Mouse (Mus musculus) large intestine, adult 2 months (tissue): ENCODE results near the gene Vwf. TPM values are rescaled to one million over a fixed set of nuclear protein-coding genes. Genes with fewer than 3 reads are reported as not detected.

Experiments used
- DNase-seq: peaks from one replicate; pipeline ENCODE4 v3.0.0-alpha.2; 2012; ENCODE audit warnings: low read depth, low spot score
- WGBS: fragments of 180-500 bp; shearing (Covaris S2); methylation state at CpG from one replicate; pipeline ENCODE4 v1.1.7; 2018; 5-methylcytosine and 5-hydroxymethylcytosine counted together
- polyA plus RNA-seq: library from polyadenylated mRNA; depleted of rRNA; stranded (reverse); fragments of >200 nt; gene quantifications from 2 replicates; pipeline ENCODE4 v1.2.3, GENCODE M21; 2012

The Vwf gene
- polyA plus RNA-seq, 1 experiment: 29.1 TPM

GRCm38 (mm10) chr6:125603678-125604462, 57.3 kb downstream of the Vwf start:
- WGBS: 54% methylated on average over 26 of the region's 26 CpGs
- no peak for DNase-seq

- WGBS: 22% methylated on average over 9 of the region's 9 CpGs
- no peak for DNase-seq
Observed at GRCm38 (mm10) chr6:125604463-125605191, 58.1 kb downstream of the Vwf start.

GRCm38 (mm10) chr6:125609025-125609424, 62.5 kb downstream of the Vwf start:
- WGBS: 76% methylated on average over 6 of the region's 6 CpGs
- DNase-seq: no peak

DNA sequence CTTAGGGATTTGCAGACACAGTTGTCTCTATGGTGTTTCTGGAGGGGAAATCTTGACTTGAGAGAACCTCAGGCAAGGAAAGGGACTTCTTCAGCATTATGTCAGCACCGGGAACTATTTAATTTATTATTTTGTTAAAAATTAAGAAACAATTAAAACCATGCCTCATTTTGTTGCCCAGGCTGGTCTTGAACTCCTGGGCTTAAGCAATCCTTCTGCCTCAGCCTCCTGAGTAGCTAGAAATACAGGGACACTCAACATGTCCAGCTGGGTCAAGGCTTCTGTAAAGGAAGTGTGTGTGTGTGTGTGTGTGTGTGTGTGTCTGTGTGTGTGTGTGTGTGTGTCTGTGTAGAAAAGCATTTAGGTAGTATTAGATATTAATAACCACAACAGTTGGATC, 71.3 kb downstream of the Vwf start:
- DNase-seq: no peak
- WGBS: 96% methylated on average over 1 of the region's 1 CpGs

GRCm38 (mm10) chr6:125620764-125621163, 74.2 kb downstream of the Vwf start:
- 42% methylated on average over 6 of the region's 6 CpGs for whole genome bisulfite sequencing
- DNase-seq: no peak

DNA sequence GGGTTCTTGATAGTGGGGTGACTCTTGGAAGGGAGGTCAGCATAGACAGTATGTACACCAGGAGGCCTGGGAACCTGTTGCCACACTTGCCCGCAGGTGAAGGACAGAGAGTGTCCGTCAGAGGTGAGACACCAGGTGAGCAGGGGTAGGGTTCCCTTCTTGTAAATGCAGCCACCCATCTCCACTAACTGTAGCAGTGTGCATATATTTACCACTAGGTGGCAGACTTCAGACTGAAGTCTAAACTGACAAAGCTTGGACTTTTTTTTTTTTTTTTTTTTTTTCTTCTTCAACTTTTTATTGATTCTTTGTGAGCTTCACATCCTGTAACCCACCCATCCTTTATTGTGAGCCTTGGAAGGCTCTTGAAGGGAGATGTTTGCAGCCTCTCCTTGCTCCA, 75.9 kb downstream of the Vwf start:
- WGBS: 48% methylated on average over 2 of the region's 2 CpGs
- DNase-seq: no peak

- peak; percentile 63 for DNase-seq
- WGBS: 23% methylated on average over 4 of the region's 4 CpGs
Observed at GRCm38 (mm10) chr6:125640486-125640885, 93.9 kb downstream of the Vwf start.

- 69% methylated on average over 8 of the region's 8 CpGs for WGBS
- no peak for DNase-seq
Observed at GRCm38 (mm10) chr6:125641146-125641545, 94.6 kb downstream of the Vwf start.

DNA sequence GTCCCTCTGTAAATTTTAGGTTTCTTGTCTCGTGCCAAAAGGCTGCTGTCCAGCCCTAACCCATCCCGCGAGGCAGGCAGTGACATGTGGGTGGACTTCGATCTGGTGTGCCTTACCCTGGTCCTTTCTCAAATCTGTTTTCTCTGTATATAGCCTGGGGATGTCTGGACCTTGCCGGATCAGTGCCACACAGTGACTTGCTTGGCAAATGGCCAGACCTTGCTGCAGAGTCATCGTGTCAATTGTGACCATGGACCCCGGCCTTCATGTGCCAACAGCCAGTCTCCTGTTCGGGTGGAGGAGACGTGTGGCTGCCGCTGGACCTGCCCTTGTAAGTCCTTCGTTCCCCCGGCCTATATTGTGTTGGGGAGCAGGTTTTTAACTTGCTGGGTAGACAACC, 102.4 kb downstream of the Vwf start:
- no peak for DNase-seq
- 31% methylated on average over 12 of the region's 12 CpGs for WGBS

GRCm38 (mm10) chr6:125651335-125651734, 104.8 kb downstream of the Vwf start:
- 80% methylated on average over 3 of the region's 3 CpGs for WGBS
- DNase-seq: no peak

DNA sequence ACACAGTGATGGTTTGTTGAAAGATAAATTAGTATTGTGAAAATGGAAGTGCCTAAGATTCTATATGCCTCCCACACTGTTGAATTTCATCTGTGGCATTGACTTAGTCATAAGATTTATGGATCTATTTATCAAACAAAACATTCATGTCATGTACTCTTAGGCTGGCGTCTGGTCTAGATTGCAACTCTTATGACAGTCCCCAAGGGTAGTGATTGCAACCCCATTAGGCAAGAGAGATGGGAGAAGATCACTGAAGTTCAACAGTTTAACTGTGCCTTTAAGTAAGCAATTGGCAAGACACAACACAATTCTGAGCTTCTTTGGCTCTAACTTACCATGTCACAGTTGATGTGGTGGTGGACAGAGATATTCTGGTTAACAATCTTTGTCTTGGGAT, 106.8 kb downstream of the Vwf start:
- DNase-seq: no peak
- whole genome bisulfite sequencing: 45% methylated on average over 1 of the region's 1 CpGs

DNA sequence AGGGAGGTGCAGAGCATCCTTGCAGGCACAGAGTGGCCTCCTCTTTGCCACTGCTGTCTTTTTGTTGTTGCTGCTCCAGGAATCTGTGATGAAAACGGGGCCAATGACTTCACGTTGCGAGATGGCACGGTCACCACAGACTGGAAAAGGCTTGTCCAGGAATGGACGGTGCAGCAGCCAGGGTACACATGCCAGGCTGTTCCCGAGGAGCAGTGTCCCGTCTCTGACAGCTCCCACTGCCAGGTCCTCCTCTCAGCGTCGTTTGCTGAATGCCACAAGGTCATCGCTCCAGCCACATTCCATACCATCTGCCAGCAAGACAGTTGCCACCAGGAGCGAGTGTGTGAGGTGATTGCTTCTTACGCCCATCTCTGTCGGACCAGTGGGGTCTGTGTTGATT, 110.3 kb downstream of the Vwf start:
- 86% methylated on average over 13 of the region's 13 CpGs for WGBS
- DNase-seq: no peak

DNA sequence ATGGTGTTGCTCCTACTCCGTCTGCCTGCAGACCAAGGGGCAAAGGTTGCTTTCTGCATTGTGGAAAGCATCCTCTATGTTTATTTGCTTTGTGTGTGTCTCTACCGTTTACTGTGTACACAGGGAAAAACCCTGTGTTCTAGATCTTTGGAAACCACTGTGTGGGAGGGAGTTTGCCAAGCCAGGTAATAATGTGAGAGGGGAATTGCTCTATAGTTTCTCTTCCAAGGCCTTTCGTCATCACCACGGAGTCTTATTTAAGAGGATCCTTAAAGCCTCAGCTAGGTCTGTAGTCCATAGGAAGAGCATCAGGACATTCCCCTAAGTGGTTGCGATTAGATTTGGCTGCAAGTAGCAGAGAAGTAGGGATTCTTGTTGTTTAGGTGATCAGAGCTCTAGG, 111.4 kb downstream of the Vwf start:
- DNase-seq: no peak
- 55% methylated on average over 5 of the region's 5 CpGs for WGBS

DNA sequence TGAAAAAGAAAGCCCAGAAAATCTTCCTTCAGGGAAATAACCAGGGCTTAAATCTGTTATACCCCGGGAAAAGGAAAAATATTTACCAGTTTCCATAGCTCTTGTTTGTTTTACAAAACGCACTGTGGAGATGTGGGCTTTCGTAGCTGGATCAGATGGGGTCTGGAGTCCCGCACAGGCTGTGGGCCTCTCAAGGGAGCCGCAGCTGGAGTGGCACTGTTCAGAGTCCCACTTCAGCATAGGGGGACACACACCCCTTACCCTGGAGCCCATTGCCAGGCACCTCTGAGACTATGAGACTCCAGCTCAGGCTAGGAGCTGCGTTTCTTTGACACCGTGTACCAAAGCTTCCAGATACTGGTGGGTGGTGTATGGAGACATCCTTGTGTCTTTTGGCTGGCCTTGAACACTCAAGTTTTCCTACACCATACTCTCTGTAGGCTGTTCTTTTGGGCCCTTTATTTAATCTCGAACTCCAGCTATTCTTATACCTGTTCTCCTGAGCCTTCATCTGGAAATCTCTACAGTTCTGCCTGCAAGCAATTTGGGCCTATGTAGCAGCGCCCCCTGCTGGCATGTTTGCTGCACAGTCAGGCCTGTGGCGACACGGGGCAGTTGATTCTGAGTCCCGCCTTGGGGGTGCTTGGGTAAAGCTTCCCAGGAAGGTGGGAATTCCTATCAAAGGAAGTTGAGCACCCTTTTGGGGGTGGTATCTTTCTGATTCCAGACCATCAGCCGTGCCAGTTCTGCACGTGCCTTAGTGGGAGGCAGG, 114.7 kb downstream of the Vwf start:
- DNase-seq: peak; percentile 57
- 42% methylated on average over 14 of the region's 14 CpGs for WGBS

GRCm38 (mm10) chr6:125663906-125664305, 117.3 kb downstream of the Vwf start:
- DNase-seq: no peak
- 61% methylated on average over 2 of the region's 2 CpGs for WGBS

DNA sequence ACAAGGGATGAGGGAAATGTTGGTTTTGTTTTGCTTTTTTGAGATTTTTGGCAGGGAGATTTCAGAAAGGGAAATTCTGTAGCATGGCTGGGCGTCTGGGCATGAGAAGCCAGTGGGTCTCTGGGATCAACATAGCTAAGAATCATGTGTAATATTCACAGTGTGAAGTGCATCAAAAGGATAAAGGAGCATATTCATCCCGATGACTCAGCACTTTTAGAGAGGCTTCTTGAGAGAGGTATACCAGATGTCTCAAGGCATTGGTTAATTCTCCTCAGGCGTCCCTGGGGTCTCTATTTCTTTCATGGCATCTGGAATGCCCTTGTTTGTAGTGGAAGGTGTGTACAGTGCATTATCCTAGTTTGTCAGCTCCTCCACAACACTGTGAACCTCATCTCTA, 125.3 kb downstream of the Vwf start:
- 82% methylated on average over 3 of the region's 3 CpGs for WGBS
- DNase-seq: no peak

DNA sequence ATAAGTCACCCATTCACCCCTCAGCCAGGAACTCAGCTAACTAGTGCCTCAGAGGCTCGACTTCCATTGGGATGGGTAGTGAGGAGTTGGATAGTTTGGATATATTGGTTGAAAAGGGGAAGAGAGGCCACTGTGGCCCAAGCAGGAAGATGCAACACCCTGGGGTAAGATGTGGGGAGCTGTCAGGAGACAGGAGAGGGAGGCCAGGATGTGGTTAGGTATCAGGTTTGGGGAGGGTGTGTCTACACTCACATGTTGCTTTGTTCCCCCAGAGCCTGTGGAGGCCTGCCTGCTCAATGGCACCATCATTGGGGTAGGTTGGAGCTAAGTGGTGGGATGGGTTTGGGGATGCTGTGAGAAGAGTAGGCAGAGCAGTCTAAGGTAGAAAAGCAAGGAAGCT, 131.9 kb downstream of the Vwf start:
- 54% methylated on average over 1 of the region's 1 CpGs for WGBS
- no peak for DNase-seq

DNA sequence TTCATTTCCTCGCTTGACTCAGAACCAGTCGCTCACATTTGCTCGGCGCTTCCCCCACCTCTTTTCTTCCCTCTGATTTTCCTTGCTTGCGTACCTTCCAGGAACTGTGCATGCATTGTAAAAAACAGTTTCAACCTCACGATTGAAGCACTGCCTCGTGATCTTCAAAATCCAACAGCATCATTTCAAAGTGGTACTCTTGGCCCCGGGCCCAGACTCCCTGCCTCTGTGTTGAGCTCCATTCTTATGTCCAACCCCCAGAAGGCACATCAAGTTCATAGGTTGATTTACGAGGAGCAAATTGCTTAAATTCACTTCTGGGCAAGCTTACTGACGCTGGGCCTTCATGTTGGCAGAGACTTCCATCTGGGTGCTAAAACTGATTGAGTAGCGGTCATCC, 134.0 kb downstream of the Vwf start:
- WGBS: 67% methylated on average over 11 of the region's 11 CpGs
- DNase-seq: no peak

- DNase-seq: no peak
Observed at GRCm38 (mm10) chr6:125685420-125685819, 138.8 kb downstream of the Vwf start.

DNA sequence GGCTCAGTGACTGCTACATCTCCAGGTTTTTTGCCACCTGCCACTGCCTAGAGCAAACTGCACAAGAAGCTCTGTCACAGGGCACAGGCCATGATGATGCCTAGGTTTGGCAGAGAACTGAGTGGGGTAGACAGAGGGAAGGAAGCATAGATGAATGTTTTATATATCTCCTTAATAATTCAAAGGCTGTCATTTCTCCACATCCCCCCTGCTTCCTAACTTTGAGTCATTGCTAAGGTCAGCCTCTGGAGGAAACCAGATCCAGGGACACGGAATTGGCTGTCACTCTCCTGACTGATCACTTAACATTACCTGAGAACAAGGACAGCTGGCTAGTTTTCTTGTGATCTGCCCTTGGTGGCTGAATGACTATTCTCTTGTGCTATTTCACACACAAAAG, 141.4 kb downstream of the Vwf start:
- DNase-seq: no peak
- WGBS: 69% methylated on average over 1 of the region's 1 CpGs
